Mouse (Mus musculus) central nervous system, embryonic 18 days (tissue): ENCODE measurements around the gene Zfp978. TPM values are rescaled to one million over a fixed set of nuclear protein-coding genes. Genes with fewer than 3 reads are reported as not detected.

Experiments used
- polyA plus RNA-seq: library from polyadenylated mRNA; depleted of rRNA; stranded (reverse); fragments of >200 nt; gene quantifications from 2 replicates; pipeline ENCODE4 v1.2.3, GENCODE M21; 2012; rRNA removed

Gene Zfp978
- polyA plus RNA-seq: not detected in 2 replicates

GRCm38 (mm10) chr4:147361003-147361402 lies at the start of gene Zfp978:
Gene Zfp978 (plus strand): TSS chr4:147361303.

Other genes with a start within 250 kb of the Zfp978 start
- 2.4 and 3.4 TPM in 2 replicates for gene Zfp991, start 229.3 kb upstream of the Zfp978 start, polyA plus RNA-seq
- 0.09 and 0.16 TPM in 2 replicates for gene Zfp988, start 55.6 kb upstream of the Zfp978 start, polyA plus RNA-seq
- gene Zfp982, start 131.1 kb downstream of the Zfp978 start, polyA plus RNA-seq: 1.6 and 2.4 TPM in 2 replicates
- 1.1 and 1.4 TPM in 2 replicates for gene Gm16503, start 178.9 kb downstream of the Zfp978 start, polyA plus RNA-seq
- gene Zfp985, start 192.0 kb downstream of the Zfp978 start, polyA plus RNA-seq: 0.04 and 0.11 TPM in 2 replicates